Mouse (Mus musculus) cortical plate, adult 2 months (tissue): ENCODE measurements at regions not wholly inside any gene's neighbourhood (a gene's known extent, or its start where the extent isn't known, plus 50 kb on each side); places are given as distances from the start of the nearest gene placed in this dataset.

ENCODE experiments used
- H3K27ac ChIP-seq: fragments of 200-500 bp; 2 replicates; pipeline ENCODE4 v1.5.1; 2012; ENCODE audit warnings: low read length, control low read depth, inconsistent platforms; ENCODE audit not compliant: insufficient read depth
- H3K4me1 ChIP-seq: fragments of 200-500 bp; 2 replicates; pipeline ENCODE4 v1.6.1; 2011; ENCODE audit warnings: low read length; ENCODE audit not compliant: control insufficient read depth, insufficient read depth
- H3K4me3 ChIP-seq: fragments of 200-500 bp; 2 replicates; pipeline ENCODE4 v1.5.1; 2011; ENCODE audit warnings: mild to moderate bottlenecking, low read length, control low read depth; ENCODE audit not compliant: insufficient read depth
- CTCF ChIP-seq: fragments of 200-500 bp; IDR thresholded peaks from 2 replicates; pipeline ENCODE4 v1.5.1; 2011; ENCODE audit warnings: mild to moderate bottlenecking, control low read depth, low read length; ENCODE audit not compliant: insufficient read depth; ENCODE audit errors: extremely low read depth
- POLR2A ChIP-seq: fragments of 200-500 bp; IDR thresholded peaks from 2 replicates; pipeline ENCODE4 v1.6.1; 2011; ENCODE audit warnings: mild to moderate bottlenecking, low read length, control low read depth; ENCODE audit not compliant: insufficient read depth; ENCODE audit errors: extremely low read depth

DNA sequence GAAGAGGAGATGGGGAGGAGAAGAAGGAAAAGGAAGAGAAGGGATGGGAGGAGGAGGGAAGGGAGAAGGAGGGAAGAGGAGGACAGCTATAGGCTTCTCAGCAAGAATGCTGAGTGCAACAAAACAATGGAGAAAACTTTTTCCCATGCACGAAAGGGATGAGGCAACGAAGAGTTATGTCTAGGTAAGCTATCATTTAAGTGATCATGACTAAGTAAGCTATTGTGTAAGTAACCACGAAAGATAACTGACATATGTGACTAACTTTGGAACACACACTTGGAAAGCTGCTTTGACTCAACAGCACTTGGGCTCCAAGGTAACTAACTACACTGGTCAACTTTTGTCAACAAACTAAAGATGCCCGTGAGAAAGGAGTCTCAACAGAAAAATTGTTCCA lies 50.9 kb upstream of the Fstl1 start:
- no peak overlapping the region for H3K27ac ChIP-seq
- TF ChIP-seq POLR2A: no peak
- TF ChIP-seq CTCF: no peak
- H3K4me3 ChIP-seq: no peak overlapping the region
- no peaks in the 10 kb centered on the region for H3K4me1 ChIP-seq

DNA sequence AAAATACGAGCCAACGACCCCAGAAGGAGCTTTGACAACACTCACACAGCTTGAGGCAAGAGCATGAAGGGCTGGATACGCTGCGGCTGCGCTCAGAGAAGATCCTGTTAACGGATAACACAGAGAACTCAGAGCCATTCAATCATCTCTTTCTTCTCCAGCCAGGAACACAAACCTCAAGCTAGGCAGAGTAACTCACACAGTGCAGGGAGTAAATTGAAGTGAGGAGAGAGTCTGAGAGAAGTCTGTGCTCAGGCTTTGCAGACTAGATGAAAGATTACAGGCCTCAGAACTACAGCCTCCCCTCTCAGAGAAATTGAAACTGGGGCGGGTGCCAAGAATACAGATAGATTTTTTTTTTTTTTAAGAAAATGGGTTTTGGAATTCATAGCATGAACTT lies 60.9 kb upstream of the Ndufb4 start:
- H3K4me3 ChIP-seq: no peak overlapping the region
- TF ChIP-seq POLR2A: no peak
- TF ChIP-seq CTCF: no peak
- H3K27ac ChIP-seq: no peak overlapping the region
- no peaks in the 10 kb centered on the region; the same call in 1 of the 2 replicates for H3K4me1 ChIP-seq

DNA sequence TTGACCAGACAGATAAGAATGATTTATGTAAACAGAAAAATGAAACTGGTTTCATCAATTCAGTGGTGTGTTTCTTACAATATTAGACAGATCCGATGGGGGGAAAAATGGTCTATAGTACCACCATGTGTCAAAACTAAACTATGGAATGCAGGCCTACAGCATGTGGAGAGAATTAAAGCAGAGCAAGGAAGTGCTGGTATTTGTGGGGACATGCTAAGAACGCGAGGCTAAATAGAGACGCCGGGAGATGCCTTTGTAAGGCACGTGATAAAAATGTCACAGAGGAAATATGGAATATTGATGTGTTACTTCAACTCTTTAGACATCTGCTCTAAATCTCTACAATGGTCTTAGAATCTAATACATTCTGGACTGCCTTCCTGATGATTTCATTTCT lies 60.0 kb upstream of the Ndufb4 start:
- no peaks in the 10 kb centered on the region; the same call in 1 of the 2 replicates for H3K4me1 ChIP-seq
- TF ChIP-seq CTCF (no peak), POLR2A (no peak)
- no peak overlapping the region for H3K4me3 ChIP-seq
- no peak overlapping the region for H3K27ac ChIP-seq

DNA sequence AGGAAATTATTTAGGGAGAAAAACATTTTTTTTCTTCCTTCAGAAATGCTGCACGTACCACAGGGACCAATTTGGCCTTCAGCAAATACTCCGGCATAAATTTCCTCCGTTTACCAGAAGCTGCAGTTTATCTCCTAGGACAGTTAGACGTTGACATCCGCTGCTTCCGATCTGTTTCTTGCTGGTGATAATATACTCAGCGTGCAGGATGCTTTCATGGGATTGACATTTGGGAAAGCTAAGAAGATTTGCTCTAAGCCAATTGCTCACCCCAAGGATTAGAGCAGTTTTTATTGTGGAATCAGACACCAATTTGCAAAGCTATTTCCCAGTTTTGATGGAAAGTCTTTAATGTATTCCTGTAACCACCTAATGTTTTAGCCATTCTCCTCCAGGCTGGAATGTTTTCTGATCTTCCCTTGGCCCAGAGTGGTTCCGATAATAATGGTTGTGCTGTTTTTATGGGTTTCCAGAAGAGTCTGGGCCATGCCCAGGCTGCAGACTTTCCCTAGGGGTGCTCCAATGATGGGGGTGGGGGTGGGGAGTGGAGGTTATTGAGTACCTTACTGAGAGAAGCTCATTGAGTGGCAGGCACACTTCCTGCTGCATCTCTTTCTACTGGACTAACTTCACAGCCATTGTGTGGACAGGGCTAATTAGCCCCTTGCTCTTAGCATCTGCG lies 52.1 kb upstream of the Ndufb4 start:
- peaks cover 8% of the 10 kb centered on the region for H3K4me1 ChIP-seq
- peak overlapping the region; percentile 49; the same call in 1 of the 2 replicates for H3K27ac ChIP-seq
- no peak for TF ChIP-seq POLR2A
- TF ChIP-seq CTCF: no peak

DNA sequence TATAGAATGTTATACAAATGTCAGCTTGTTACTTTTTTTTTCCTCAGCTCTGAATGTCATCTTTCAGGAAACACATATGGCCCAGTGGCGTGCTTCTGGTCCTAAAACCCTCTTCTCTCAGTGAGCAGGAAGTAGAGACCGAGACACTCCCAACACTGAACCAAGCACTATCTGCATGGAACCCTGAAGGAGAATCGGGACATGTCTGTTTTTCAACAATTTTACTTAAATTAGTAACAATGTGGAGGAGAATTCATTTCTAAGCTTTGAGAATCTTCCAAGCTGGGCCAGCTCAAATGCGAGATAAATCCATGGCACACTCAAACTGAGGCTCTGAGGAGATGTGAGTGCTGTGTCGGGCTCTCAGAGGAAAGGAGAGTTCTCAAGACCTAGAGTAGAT lies 51.0 kb upstream of the Ndufb4 start:
- TF ChIP-seq POLR2A (no peak), CTCF (no peak)
- H3K4me1 ChIP-seq: peaks cover 8% of the 10 kb centered on the region
- H3K4me3 ChIP-seq: no peak overlapping the region
- peak overlapping the region; percentile 49 for H3K27ac ChIP-seq

More for the DNA sequence above, 52.1 kb upstream of the Ndufb4 start:
- H3K4me3 ChIP-seq: no peak overlapping the region

DNA sequence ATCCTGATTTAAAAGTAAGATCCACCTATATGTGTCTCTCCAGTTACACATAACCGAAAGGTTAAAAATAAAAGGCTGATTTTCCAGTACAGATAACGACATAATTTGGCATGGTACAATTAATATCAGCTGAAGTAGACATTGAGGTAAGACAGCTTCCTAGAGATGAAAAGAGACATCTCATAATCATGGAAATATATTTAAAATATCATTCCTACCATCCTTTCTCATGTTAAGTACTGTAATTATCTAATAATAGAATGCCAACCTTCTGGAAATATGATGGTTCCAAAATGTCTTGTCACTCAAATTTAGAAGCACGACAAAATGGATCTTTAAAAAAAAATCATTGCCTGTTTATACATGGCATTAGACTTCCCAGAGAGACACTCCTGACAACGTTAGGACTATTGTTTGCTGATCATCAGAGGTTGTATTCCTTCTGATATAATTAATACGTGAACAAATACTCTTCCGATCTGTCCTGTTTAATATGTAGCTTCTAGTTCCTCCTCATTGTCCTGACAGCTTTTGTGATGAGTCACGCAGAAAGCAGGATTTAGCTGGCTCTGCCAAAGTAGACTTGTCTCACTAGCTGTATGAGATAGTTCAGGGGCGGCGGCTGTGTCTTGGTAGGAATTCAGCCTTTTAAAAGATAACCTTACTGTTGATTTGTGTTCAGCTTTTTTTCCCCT lies 50.4 kb upstream of the Ndufb4 start:
- Histone ChIP-seq H3K27ac (peak overlapping the region; percentile 49; the same call in 1 of the 2 replicates), H3K4me1 (peaks cover 8% of the 10 kb centered on the region), H3K4me3 (no peak overlapping the region)
- TF ChIP-seq CTCF (no peak), POLR2A (no peak)
